ENCODE assay signal across 9 mouse cellular contexts in the genomic region with DNA sequence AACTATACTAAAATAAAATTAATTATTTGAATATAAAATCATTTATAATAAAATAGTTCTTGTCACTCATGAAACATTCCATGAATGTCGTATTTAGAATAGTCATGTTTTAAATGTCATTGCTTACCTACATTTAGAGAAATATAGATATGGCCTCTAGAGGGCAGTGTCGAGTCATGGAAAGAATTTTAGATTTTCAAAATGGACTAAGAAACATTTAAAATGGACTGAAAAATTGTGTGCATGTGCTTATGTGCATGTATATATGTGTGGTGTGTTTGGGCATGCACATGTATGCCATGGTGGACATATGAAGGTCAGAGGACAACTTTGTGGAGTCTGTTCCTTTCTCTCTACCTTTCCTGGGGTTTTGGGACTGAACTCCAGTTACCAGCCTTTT.
DNase-seq lines count a peak whose midpoint lies in the region; ATAC-seq and TF ChIP-seq lines count a peak whose summit lies in the region.
"Had no signal": no experiment of that assay in that cellular context is flagged by ENCODE, and none has a peak within 500 bp of the region (broad histone marks: within the 10 kb centered on the region; RNA-seq: fewer than 3 reads in every experiment).

No protein-coding gene starts in this region.

- no peak overlapping the region for H3K9ac ChIP-seq in MEL (ENCODE audit: control insufficient read depth, low read depth, low read length, poor library complexity, severe bottlenecking)
- no peak overlapping the region for H3K9ac ChIP-seq in neural tube, embryonic 15.5 days (replicated peaks)
- H3K9ac ChIP-seq in intestine, embryonic 16.5 days (ENCODE audit: low read depth, low read length), result no peak overlapping the region
- H3K9ac ChIP-seq: stomach, embryonic 15.5 days had no signal

- no peak for TF ChIP-seq POLR2A in MEL (IDR thresholded peaks at IDR 0.05; ENCODE audit: control insufficient read depth in 1 of 2, insufficient read depth in 1 of 2, low read depth in 1 of 2, low read length in 2 of 2, poor library complexity in 1 of 2)

- 6% methylated on average over 2 of the region's 2 CpGs for WGBS in neural tube, embryonic 15.5 days
- 4% methylated on average over 2 of the region's 2 CpGs for WGBS in intestine, embryonic 16.5 days

- no peaks in the 10 kb centered on the region for H3K4me1 ChIP-seq in MEL (ENCODE audit: control insufficient read depth in 1 of 2, insufficient read depth in 2 of 2, low read length in 2 of 2)
- peaks cover 6% of the 10 kb centered on the region for H3K4me1 ChIP-seq in neural tube, embryonic 15.5 days
- no peaks in the 10 kb centered on the region for H3K4me1 ChIP-seq in intestine, embryonic 16.5 days (ENCODE audit: control insufficient read depth, insufficient read depth, low read length)

- H3K4me3 ChIP-seq in MEL (ENCODE audit: control insufficient read depth in 1 of 2, insufficient read depth in 1 of 2, low read depth in 2 of 2, low read length in 2 of 2), result no peak overlapping the region
- H3K4me3 ChIP-seq in neural tube, embryonic 15.5 days (replicated peaks), result no peak overlapping the region
- H3K4me3 ChIP-seq in intestine, embryonic 16.5 days (ENCODE audit: low read length), result no peak overlapping the region
- H3K4me3 ChIP-seq: stomach, embryonic 15.5 days had no signal

- H3K4me2 ChIP-seq in neural tube, embryonic 15.5 days, result no peak overlapping the region
- H3K4me2 ChIP-seq in intestine, embryonic 16.5 days (ENCODE audit: low read depth, low read length), result no peak overlapping the region
- H3K4me2 ChIP-seq: stomach, embryonic 15.5 days had no signal

- no peaks in the 10 kb centered on the region for H3K9me3 ChIP-seq in MEL (replicated peaks; ENCODE audit: insufficient read depth, low read length)
- H3K9me3 ChIP-seq in neural tube, embryonic 15.5 days (replicated peaks), result no peaks in the 10 kb centered on the region
- H3K9me3 ChIP-seq in intestine, embryonic 16.5 days (ENCODE audit: control insufficient read depth, low read length), result no peaks in the 10 kb centered on the region
- H3K9me3 ChIP-seq: stomach, embryonic 15.5 days had no signal

- ATAC-seq in neural tube, embryonic 15.5 days (ENCODE audit: low FRiP score), result no peak
- ATAC-seq in intestine, embryonic 16.5 days, result no peak

- DNase-seq in kidney, postnatal 14 days, result peak; percentile 10
- no peak for DNase-seq in kidney, adult 11 months
- peak; percentile 37 for DNase-seq in CD4-positive helper T cell, adult 2 months (ENCODE audit: low read depth, low spot score)
- DNase-seq in MEL (ENCODE audit: low read depth, low spot score), result peak; percentile 73
- DNase-seq in hindlimb bud, embryonic 11.5 days (ENCODE audit: extremely low spot score, low read depth, low spot score), result peak; percentile 83

- H3K27me3 ChIP-seq in MEL (ENCODE audit: control insufficient read depth in 1 of 2, insufficient read depth in 2 of 2, low read length in 2 of 2), result no peaks in the 10 kb centered on the region
- no peaks in the 10 kb centered on the region for H3K27me3 ChIP-seq in neural tube, embryonic 15.5 days (replicated peaks)
- H3K27me3 ChIP-seq in intestine, embryonic 16.5 days (replicated peaks; ENCODE audit: control insufficient read depth, insufficient read depth, low read length), result no peaks in the 10 kb centered on the region
- H3K27me3 ChIP-seq: stomach, embryonic 15.5 days had no signal

- H3K27ac ChIP-seq in MEL (ENCODE audit: control insufficient read depth, low read depth, low read length), result no peak overlapping the region
- no peak overlapping the region for H3K27ac ChIP-seq in neural tube, embryonic 15.5 days (replicated peaks)
- H3K27ac ChIP-seq in intestine, embryonic 16.5 days (ENCODE audit: low read length), result no peak overlapping the region
- H3K27ac ChIP-seq: macrophage; stomach, embryonic 15.5 days had no signal

- TF ChIP-seq RAD21 in MEL (IDR thresholded peaks at IDR 0.05; ENCODE audit: low read depth, low read length), result peak; percentile 91

- peak; percentile 11 to 79 (median 47); a peak in 5 of 6 replicates for TF ChIP-seq CTCF in MEL (IDR thresholded peaks at IDR 0.05 in 2 of 3, conservative IDR thresholded peaks at IDR 0.05 in 1 of 3; ENCODE audit: control insufficient read depth in 1 of 3, insufficient read depth in 1 of 3, low read depth in 2 of 3, low read length in 3 of 3, poor library complexity in 1 of 3, severe bottlenecking in 1 of 3)

- no peak for TF ChIP-seq EP300 in MEL (IDR thresholded peaks at IDR 0.05; ENCODE audit: low read depth in 1 of 2, low read length in 2 of 2)

- no peaks in the 10 kb centered on the region for H3K36me3 ChIP-seq in MEL (ENCODE audit: control insufficient read depth in 1 of 2, insufficient read depth in 2 of 2, low read length in 2 of 2)
- H3K36me3 ChIP-seq in neural tube, embryonic 15.5 days, result no peaks in the 10 kb centered on the region
- H3K36me3 ChIP-seq in intestine, embryonic 16.5 days (ENCODE audit: control insufficient read depth, insufficient read depth, low read length), result no peaks in the 10 kb centered on the region
- H3K36me3 ChIP-seq: stomach, embryonic 15.5 days had no signal

- no peaks in the 10 kb centered on the region for H3K79me2 ChIP-seq in MEL (ENCODE audit: control insufficient read depth, insufficient read depth, low read length, poor library complexity)

TF ChIP-seq in MEL, 35 proteins besides CTCF, POLR2A, EP300 and RAD21:
- TF ChIP-seq ZC3H11A (IDR thresholded peaks at IDR 0.05; ENCODE audit: low read depth, low read length) (peak; percentile 80), CHD1 (IDR thresholded peaks at IDR 0.05; ENCODE audit: low read depth, low read length) (no peak), SMC3 (IDR thresholded peaks at IDR 0.05; ENCODE audit: low read depth, low read length) (peak; percentile 82), MAX (IDR thresholded peaks at IDR 0.05; ENCODE audit: low read length) (no peak), ZNF384 (IDR thresholded peaks at IDR 0.05; ENCODE audit: low read depth, low read length) (no peak)
